Mouse (Mus musculus) CD4-positive naive resting alpha-beta T cell, adult 57 days (primary cell): Measurements from ENCODE around the gene Ly6g6d. TPM values are rescaled to one million over a fixed set of nuclear protein-coding genes. Genes with fewer than 3 reads are reported as not detected.

Experiments used
- total RNA-seq: library from RNA; stranded (reverse); gene quantifications from one replicate; pipeline ENCODE4 v1.2.4, GENCODE M21; 2023

Ly6g6d gene
- total RNA-seq, 1 experiment from 2014 or later: not detected

Other genes starting within 250 kb of the Ly6g6d start
- 51.0 TPM for gene Stk19, start 241.1 kb downstream of the Ly6g6d start, total RNA-seq
- 96.6 TPM for gene Dxo, start 241.0 kb downstream of the Ly6g6d start, total RNA-seq
- gene Skiv2l, start 227.9 kb downstream of the Ly6g6d start, total RNA-seq: 117 TPM
- 27.3 TPM for gene Nelfe, start 227.7 kb downstream of the Ly6g6d start, total RNA-seq
- gene Cfb, start 215.5 kb downstream of the Ly6g6d start, total RNA-seq: 2.4 TPM
- gene Zbtb12, start 198.6 kb downstream of the Ly6g6d start, total RNA-seq: 4.9 TPM
- 1.2 TPM for gene Gm20547, start 196.0 kb downstream of the Ly6g6d start, total RNA-seq
- 6.4 TPM for gene C2, start 179.8 kb downstream of the Ly6g6d start, total RNA-seq
- gene Ehmt2, start 179.6 kb downstream of the Ly6g6d start, total RNA-seq: 133 TPM
- gene Slc44a4, start 163.6 kb downstream of the Ly6g6d start, total RNA-seq: not detected
- gene Neu1, start 146.8 kb downstream of the Ly6g6d start, total RNA-seq: 56.3 TPM
- 146 TPM for gene Hspa1b, start 118.8 kb downstream of the Ly6g6d start, total RNA-seq
- not detected for gene Gm20481, start 108.2 kb downstream of the Ly6g6d start, total RNA-seq
- 70.6 TPM for gene Hspa1a, start 105.9 kb downstream of the Ly6g6d start, total RNA-seq
- gene Hspa1l, start 105.4 kb downstream of the Ly6g6d start, total RNA-seq: not detected
- gene Lsm2, start 96.2 kb downstream of the Ly6g6d start, total RNA-seq: 39.0 TPM
- 84.6 TPM for gene Vars, start 77.1 kb downstream of the Ly6g6d start, total RNA-seq
- 0.21 TPM for gene Vwa7, start 61.5 kb downstream of the Ly6g6d start, total RNA-seq
- gene Sapcd1, start 50.0 kb downstream of the Ly6g6d start, total RNA-seq: not detected
- 3.9 TPM for gene Msh5, start 31.3 kb downstream of the Ly6g6d start, total RNA-seq
- 157 TPM for gene Clic1, start 28.1 kb downstream of the Ly6g6d start, total RNA-seq
- 2.5 TPM for gene Ddah2, start 19.0 kb downstream of the Ly6g6d start, total RNA-seq
- gene Ly6g6c, start 12.7 kb downstream of the Ly6g6d start, total RNA-seq: not detected
- 0.27 TPM for gene Mpig6b, start 11.9 kb downstream of the Ly6g6d start, total RNA-seq
- not detected for gene Ly6g6e, start 1.2 kb downstream of the Ly6g6d start, total RNA-seq
- gene Ly6g6f, start 7.5 kb upstream of the Ly6g6d start, total RNA-seq: not detected
- gene Abhd16a, start 11.2 kb upstream of the Ly6g6d start, total RNA-seq: 69.9 TPM
- gene Ly6g5c, start 30.2 kb upstream of the Ly6g6d start, total RNA-seq: not detected
- gene Ly6g5b, start 37.4 kb upstream of the Ly6g6d start, total RNA-seq: 0.83 TPM
- gene Gpank1, start 43.4 kb upstream of the Ly6g6d start, total RNA-seq: 27.0 TPM
- gene Csnk2b, start 44.0 kb upstream of the Ly6g6d start, total RNA-seq: 141 TPM
- 20.6 TPM for gene D17H6S53E, start 48.3 kb upstream of the Ly6g6d start, total RNA-seq
- not detected for gene Apom, start 54.0 kb upstream of the Ly6g6d start, total RNA-seq
- 438 TPM for gene Bag6, start 57.1 kb upstream of the Ly6g6d start, total RNA-seq
- gene Prrc2a, start 86.8 kb upstream of the Ly6g6d start, total RNA-seq: 294 TPM
- gene Aif1, start 98.0 kb upstream of the Ly6g6d start, total RNA-seq: 3.0 TPM
- 14.3 TPM for gene Lst1, start 110.4 kb upstream of the Ly6g6d start, total RNA-seq
- 538 TPM for gene Ltb, start 116.4 kb upstream of the Ly6g6d start, total RNA-seq
- 18.7 TPM for gene Tnf, start 123.9 kb upstream of the Ly6g6d start, total RNA-seq
- 15.2 TPM for gene Lta, start 127.3 kb upstream of the Ly6g6d start, total RNA-seq
- not detected for gene Gm16181, start 142.8 kb upstream of the Ly6g6d start, total RNA-seq
- 1.6 TPM for gene Atp6v1g2, start 155.6 kb upstream of the Ly6g6d start, total RNA-seq
- 10.8 TPM for gene Nfkbil1, start 157.7 kb upstream of the Ly6g6d start, total RNA-seq
- gene Ddx39b, start 163.7 kb upstream of the Ly6g6d start, total RNA-seq: 474 TPM
- gene H2-D1, start 184.7 kb upstream of the Ly6g6d start, total RNA-seq: 2,421 TPM
- 14.8 TPM for gene H2-Q1, start 242.3 kb upstream of the Ly6g6d start, total RNA-seq